Mouse (Mus musculus) right cerebral cortex, adult 2 months (tissue): Measurements from ENCODE around the gene Trem2.
A peak's percentile ranks its signal among the peaks of the same experiment; 100 is the strongest.
"Not testable (repeated sequence)": the region's sequence is repeated elsewhere in the genome, so short reads cannot be mapped to it uniquely, and the experiment has no call there.

ENCODE experiments used
- DNase-seq, 2 experiments: peaks; one replicate each; pipeline ENCODE4 v3.0.0; 2021 to 2022; ENCODE audit warnings: low spot score in 2 of 2

Trem2 gene

DNA sequence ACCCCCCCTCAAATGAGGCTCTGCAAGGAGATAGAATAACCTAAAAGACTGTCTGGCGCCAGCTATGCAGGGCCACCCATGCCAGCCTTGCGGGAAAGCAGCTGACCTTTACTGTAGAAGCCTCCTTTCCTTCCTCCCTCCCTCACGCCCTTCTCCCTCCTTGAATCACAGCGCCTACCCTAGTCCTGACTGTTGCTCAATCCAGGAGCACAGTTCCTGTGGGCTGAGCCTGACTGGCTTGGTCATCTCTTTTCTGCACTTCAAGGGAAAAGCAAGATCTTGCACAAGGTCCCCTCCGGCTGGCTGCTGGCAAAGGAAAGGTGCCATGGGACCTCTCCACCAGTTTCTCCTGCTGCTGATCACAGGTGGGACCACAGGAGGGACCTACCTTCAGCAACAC, at the start of gene Trem2:
Gene Trem2 (plus strand): TSS at position 171 of the 400 bp plus-strand sequence.
- no peak for DNase-seq

DNA sequence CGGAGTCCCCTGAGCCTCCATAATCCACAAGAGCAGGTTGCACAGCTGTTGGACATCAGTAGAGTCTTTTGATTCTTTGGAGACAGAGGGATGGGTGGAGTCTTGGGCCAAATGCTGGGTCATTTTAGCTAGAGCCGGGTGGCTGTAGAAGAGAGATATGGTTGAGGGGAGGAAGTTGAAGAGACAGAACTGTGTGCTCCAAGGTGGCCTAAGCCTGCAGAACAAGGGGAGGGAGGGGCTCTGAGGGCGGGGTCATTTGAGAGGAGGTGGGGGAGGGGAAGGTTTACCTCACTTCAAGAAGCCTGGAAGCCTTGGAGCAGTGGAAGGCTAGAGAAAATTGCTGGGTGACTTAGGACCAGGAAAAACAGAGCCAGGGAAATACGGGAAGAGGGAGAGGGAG, 47.0 kb upstream of the Trem2 start, which contains the start of gene Treml2:
Gene Treml2 (plus strand): TSS at position 296 of the 400 bp plus-strand sequence.
- DNase-seq, result no peak

DNA sequence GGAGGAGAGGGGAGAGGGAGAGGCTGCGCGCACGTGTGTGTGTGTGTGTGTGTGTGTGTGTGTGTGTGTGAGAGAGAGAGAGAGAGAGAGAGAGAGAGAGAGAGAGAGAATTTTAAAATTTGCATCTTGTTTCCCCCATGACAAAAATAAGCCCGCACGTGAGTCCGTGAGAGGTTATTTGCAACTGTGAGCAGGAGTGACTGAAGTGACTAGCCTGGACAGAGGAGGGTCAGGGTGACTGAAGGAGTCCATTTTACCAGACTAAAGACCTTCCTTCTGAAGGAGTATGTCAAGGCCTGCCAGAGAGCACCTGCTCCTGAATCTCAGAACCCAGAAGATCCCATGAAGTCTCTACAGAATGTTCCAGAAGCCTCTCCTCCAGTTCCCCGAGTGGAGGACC, 46.4 kb upstream of the Trem2 start:
- DNase-seq, result no peak

DNA sequence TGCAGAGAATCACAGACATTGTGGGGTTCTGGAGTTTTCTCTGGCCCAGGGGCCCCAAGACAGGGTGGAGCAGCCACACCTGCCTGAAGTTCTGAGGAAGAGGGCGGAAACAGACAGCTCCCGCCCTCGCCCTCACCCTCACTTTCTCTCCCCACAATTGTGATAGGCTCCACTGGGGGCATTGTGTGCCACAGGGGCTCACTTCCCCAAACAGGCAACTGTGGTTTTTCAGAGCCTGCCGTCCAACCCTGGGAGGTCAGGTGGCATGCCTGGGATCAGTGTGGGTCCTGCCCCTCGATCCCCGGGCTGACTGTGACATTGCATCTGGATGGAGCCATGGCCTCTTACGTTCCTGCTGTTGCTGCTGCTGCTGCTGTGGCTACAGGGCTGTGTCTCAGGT, 46.0 kb upstream of the Trem2 start:
- DNase-seq, result no peak

DNA sequence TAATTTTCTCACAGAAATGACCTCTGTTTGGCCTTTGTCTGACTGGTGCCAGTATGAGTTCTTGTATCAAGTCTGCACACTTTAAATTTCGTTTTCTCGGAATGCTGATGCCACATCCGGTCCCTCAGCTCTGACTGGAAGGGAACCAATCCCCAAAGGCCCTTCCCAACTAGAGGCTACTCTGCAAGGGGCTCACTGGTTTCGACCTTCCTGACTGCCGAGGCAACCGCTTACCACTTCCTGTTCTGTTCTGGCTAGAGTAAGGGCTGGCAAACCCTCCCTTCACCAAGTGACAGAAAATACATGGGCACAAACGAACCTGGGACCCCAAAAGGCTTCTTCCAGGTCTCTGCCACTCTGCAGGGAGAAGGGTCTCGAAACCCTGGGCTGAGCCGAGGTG, 45.3 kb upstream of the Trem2 start:
- no peak for DNase-seq

DNA sequence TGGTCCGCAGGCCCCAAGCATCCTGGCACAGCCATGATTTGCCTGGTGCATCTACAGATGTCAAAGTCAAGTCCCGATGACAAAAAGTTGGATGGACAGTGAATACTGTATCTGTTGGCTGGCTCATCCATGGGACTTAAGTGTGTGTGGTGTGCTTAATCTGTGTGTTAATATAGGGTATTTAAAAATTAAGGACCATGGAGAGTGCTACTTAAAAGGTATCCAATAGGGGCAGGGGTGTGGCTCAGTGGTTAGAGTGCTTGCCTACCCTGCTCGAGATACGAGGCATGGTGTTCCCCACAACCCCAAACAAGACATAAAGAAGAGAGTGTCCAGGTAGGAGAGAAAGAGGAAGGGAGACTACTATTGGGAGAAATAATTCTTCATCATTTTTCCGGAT, 44.4 kb upstream of the Trem2 start:
- no peak for DNase-seq

DNA sequence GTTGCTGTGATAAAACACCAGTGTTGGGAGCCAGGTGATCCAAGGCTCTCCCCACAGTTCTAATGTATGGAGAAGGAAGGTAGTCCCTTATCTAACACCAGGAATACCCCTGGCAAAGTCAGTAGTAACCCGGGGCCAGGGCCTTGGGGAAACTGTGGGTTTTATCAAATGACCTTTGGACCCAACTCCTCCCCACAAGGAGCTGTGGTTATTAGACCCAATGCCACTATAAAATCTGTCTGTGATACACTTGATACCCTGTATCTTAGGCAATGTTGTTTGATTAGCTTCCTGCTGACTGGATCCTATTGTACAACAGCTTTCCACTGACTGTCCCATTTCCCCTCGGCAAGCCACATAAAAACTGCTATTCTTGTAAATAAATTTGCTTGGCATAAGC, 34.1 kb upstream of the Trem2 start:
- DNase-seq, result no peak

DNA sequence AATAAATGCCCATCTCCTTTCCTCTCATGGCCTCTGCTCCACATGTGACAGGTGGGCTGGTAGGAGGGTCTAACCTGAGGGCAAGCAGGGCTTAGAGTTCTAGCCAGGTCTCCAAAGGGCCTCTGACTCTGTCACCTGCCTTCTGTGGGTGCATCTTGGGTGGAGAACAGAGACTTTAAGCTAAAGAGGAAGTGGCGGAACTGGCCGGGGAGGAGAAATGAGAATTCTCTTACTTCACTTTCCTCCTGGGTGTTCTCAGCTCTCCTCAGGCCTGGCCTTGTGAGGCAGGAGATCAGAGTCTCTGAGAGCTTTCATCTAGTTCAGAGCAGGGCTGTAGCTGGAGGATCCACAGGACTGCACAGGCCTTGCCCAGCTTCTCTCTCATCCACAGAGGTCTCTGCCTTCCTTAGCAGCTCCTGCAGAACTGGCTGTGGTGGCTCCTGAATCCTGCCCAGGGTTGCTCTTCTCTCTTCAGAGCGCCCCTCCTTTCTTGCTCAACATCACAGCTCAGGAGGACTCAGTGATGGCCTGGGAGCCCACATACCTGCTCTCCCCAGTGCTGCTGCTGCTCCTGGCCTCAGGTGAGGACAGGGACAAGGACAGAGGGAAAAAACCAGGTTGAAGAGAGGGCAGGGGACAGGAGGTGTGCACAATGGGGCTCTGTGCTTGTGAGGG, 30.2 kb upstream of the Trem2 start, which contains the start of gene B430306N03Rik:
Gene B430306N03Rik (plus strand): TSS at position 237 of the 675 bp plus-strand sequence.
- DNase-seq, result not testable (repeated sequence)

DNA sequence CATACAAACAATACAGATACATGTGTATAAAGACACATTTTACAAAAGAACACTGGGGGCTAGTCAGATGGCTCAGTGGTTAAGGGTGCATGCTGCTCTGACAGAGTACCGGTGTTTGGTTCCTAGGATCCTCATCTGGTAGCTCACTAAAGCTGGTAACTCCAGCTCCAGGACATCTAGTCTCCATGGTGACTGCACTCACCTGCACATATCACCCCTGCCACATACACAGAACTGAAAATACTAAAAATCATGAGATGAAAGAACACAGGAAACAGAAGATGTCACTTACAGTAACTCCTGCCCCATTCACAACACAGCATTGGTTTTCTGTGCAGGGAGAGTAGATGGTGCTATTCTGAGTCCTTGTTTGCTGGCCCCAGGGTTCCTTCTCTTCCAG, 27.5 kb upstream of the Trem2 start:
- DNase-seq, result no peak

DNA sequence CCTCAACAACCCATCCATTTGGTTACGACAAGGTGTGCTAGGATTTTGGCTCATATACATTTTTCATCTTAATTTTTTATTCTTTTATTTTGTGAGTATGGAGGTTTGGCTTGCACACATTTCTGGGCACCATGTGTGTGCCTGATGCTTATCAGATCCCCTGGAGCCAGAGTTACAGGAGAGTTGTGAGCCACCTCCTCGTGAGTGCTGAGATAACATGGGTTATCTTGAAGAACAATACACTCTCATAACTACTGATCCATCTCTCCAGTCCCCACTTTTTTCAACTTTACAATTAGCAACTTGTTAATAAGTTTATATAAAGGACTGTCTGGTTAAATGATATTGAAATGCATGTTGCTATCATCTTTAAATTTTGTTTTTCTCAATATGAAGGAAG, 24.9 kb upstream of the Trem2 start:
- no peak for DNase-seq

DNA sequence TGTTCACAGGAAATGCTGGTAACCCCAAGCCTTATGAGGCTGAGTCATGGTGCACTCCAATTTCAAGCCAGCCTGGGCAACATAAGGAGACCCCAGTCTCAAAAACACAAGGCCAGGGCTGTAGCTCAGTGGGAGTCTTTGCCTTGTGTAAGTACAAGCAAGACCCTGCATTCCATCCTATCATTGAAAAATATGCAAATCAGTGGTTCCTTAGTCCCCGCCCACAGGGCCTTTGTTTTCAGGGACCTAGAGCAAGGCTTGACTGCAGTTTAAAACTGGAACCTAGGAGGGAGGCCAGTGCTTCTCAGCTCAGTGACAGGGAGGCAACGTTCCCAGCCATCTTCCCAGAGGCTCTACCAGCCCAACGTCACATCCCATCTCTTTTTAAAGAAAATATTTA, 23.0 kb upstream of the Trem2 start:
- no peak for DNase-seq

DNA sequence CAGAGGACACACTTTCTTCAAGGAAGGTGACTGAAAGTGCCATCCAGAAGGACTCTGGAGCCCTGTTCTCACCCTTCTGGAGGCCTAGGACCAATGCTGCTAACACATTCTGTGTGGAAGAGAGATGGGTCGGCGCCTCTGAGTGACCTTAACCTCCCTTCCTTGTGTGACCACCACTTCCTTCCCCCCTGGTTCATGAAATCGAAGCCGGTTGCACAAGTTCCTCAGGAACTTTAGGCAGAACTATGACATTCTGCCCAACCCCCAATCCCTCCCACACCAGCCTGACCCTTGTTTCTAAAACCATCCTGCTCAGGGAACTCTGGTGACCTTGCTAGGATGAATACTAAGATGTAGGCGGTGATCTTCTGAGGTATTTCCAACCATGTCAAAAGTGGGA, 21.9 kb upstream of the Trem2 start:
- no peak for DNase-seq

DNA sequence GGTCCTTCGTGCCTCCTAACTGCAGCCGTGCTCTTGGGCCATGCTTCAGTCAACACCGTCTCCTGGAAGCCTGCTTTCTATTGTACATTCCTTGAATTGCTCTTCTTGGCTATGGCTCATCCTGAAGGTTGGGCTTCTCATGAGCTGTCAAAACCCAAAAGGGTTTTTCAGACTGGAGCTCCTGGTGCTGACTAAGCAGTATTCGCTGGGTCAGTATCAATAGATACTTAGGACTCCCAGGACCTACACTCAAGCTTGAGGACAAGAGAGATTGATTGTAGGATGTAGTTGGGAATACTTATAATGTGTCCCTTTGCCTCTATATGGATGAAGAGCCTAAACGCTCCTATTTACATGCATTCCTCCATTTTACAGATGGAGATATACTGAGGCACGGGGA, 21.1 kb upstream of the Trem2 start:
- DNase-seq, result no peak

DNA sequence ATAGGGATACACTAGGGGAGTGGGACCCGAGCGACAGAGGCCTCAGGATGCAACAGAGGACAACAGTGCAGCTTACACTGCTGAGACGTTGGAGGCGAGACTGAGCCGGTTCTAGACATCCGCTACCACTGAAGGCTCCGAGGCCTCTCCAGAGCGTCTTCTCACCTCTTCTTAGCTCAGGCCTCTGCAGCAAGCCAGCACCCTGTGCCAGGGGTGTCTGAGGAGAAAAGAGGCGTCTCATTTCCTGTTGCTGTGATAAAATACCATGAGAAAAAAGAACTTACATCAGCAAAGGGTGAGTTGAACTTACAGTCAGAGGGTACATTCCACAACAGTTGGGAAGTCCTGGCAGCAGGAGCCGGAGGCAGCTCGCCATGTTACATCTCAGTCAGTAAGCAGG, 20.6 kb upstream of the Trem2 start:
- DNase-seq, result no peak

DNA sequence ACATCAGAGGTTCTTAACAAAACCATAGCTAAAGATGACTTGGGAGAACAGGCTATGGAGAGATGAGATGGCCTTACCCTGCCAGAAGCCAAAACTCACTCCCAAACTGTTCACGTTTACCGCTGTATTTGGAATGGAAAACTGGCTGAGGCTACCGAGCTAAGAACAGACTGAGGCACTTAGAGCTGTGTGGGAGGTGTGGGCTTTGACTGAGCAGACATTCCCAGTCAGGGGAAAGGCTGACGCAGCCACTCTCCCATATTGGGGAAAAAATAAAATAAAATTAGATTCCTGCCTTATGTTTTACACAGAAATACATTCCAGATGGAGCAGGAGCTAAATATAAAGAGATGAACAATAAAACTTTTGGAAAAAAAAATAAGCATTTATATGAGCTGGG, 19.5 kb upstream of the Trem2 start:
- DNase-seq, result peak; percentile 80 to 83

DNA sequence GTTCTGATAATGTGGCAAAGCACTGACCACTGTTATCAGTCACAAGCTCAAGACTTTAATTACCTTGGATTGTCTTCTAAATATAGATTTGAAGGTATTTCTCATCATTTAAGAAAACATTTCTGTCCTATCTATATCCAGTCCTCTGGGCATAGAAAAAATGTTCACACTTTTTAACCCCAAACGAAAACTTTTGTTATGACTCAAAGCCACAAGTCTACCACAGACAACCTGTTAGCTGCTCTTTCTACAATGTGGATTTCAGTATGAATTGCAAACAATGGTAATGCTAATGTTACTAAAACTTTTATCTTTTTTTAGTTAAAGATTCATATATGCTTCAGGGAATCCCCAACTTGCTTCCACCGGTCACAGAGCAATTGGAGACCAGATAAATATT, 13.7 kb upstream of the Trem2 start:
- DNase-seq, result no peak

DNA sequence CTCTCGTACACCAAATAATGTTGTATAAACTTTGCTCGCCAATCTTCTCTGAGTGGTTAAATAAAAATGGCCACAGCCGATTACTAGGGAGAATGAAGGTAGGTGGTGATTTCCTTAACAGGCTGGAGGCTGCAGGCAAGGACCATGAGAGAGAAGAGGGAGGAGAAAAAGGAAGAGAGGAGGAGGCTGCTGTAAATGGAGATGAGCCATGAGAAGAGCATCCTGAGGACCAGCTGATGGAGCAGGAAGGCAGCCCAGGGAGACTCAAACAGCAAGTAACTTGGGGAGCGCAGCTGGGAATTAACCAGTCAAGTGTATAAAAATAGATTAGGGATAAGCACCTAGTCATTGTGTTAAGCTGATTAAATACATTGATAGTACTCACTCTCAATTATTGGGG, 12.0 kb upstream of the Trem2 start:
- no peak for DNase-seq

DNA sequence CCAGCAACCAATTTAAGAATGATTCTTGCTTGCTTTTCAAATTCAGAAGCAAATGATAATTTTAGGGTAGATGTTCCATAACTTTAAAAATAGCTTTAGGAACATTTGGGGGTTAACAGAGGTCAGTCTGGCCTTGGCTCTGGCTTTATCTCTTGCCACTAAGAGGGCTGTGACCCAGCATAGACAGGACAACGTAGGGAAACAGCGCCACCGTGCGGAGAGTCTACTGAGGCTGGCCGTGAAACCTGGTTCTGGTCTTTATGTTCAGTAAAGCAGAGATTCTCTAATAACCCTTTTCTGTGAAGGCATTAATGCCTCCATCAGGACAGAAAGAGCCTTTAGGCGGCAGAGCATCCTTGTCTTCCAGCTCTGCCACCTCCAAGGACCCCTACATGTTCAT, 9.3 kb upstream of the Trem2 start:
- DNase-seq, result peak; percentile 89

DNA sequence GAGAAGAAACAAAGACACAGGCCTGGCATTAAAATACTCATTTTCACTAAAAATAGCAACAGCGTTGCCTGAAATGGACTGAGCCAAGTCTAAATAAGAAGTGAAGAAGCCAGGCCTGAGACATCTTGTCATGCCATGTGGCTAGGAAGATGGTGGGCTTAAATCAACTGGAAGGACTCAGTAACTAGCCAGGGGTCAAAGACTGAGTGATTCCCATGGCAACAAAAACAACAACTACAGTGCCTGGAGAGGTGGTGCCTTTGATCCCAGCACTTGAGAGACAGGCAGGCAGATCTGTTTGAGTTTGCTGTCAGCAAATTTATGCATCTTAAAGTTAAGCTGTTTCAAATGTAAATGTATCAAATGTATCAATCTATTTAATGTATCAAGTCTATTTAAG, 5.9 kb upstream of the Trem2 start:
- no peak for DNase-seq

DNA sequence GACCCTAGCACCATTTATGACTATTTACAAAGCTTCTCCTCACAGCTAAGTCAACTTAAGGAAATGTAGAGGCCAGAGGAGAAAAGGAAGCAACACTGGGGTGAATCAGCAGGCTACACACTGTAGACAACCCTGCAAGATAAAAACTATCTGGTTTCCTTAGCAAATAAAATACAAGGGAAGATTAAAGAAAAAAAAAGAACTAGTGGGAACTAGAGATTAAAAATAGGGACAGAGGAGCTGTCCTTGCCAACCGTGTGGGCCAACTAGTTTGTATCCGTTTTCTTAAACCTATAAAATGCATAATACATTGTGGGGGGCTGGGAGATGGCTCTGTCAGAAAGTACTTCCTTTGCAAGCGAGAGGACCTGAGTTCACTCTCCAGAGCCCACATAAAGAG, 4.3 kb upstream of the Trem2 start:
- DNase-seq, result no peak

DNA sequence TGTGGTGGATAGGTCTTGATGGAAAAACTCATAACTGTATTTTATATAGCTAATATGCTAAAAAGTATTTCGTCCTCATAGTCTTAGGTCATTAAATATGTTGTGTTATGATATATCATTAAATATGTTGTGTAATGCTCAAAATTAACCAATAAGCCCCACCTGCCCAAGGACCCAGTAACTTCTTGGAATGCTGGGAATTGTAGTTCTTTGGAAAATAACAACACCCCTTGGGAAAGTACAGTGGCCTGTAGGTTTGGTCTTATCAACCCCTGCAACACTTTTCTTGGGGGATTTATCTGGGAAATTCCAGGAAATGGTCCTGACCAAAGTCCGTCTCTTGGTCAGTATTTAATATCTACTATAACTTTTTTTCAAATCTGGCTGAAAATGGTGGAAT, 3.1 kb upstream of the Trem2 start:
- DNase-seq, result no peak

DNA sequence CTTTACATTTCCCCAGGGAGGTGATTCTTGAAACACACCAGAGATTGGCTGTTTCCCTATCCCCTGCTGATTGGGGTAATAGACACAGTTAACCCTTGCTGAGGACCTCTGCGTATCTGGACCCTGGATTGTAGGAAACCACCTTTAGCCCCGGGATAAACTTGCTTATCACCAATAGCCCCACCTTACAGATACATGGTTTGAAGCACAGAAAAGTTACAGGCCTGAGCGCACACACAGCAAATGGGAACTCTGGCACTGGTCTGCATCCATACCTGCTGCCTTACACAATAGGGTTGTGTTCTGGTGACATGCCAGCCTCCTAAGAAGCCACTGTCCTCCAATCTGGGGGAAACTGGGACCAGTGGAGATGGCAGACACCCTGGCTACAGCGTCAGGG, 377 bp upstream of the Trem2 start:
- no peak for DNase-seq

DNA sequence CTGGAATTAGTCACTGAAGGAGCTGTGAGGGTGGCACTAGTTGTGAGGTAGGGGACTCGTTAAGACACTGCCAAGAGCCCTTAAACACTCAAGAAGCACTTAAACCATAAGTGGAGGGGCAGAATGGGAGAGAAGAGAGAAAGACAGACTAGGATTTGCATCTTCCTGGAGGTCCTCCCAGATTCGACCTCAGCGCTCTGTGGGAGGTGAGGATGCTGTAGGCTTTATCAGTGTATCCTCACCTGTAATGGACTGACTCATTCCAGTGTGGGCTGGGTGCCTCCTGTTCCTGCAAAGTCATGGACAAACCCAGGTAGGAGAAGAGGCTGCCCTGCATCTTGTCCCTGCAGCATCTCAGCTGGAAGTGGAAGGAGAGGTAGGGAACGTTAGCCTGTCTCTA, 633 bp downstream of the Trem2 start:
- DNase-seq, result peak; percentile 20 to 37

DNA sequence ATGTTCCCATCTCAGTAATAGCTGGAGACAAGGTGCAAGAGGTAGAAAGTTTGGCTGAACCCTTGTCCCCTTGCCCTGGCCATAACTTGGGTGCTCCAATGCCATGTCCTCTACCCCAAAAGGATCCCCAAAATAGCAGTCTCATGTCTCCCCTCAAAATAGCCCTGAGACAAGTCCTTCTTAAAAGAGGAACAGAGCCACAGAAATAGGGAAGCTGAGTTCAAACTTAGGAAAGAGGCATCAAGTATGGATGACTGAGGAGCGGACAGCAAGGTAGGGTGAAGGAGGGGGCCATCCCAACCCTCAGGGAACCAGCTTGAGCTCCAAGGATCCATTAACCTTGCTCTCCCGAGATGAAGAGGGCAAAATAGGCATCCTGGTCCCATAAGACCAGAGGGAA, 1.1 kb downstream of the Trem2 start:
- DNase-seq, result no peak
